Mouse (Mus musculus): Measurements from ENCODE around the gene Dclk1. TPM values are rescaled to one million over a fixed set of nuclear protein-coding genes. Genes with fewer than 3 reads are reported as not detected.

Dclk1 gene
- polyA plus RNA-seq, 1 experiment from 2014 or later = 56.1 TPM

GRCm38 (mm10) chr3:55266091-55266490, 23.9 kb downstream of the Dclk1 start:
- H3K27me3 ChIP-seq = no peaks in the 10 kb centered on the region
- no peaks in the 10 kb centered on the region for H3K36me3 ChIP-seq
- 86% methylated on average over 5 of the region's 5 CpGs for WGBS
- no peak for ATAC-seq (ENCODE audit: insufficient number of reproducible peaks, insufficient read depth, low FRiP score, low TSS enrichment, low read depth)
- H3K4me2 ChIP-seq = no peak overlapping the region
- H3K4me3 ChIP-seq = no peak overlapping the region
- H3K4me1 ChIP-seq = peaks cover 9% of the 10 kb centered on the region
- no peaks in the 10 kb centered on the region for H3K9me3 ChIP-seq
- H3K27ac ChIP-seq = no peak overlapping the region
- H3K9ac ChIP-seq = no peak overlapping the region

- Histone ChIP-seq H3K36me3 (no peaks in the 10 kb centered on the region), H3K4me1 (peaks cover 9% of the 10 kb centered on the region), H3K9ac (no peak overlapping the region), H3K9me3 (no peaks in the 10 kb centered on the region), H3K4me3 (no peak overlapping the region), H3K4me2 (no peak overlapping the region), H3K27me3 (no peaks in the 10 kb centered on the region), H3K27ac (no peak overlapping the region)
- no peak for ATAC-seq (ENCODE audit: insufficient number of reproducible peaks, insufficient read depth, low FRiP score, low TSS enrichment, low read depth)
- 80% methylated on average over 4 of the region's 4 CpGs for WGBS
These were observed 27.6 kb downstream of the Dclk1 start for GRCm38 (mm10) chr3:55269802-55270201.

GRCm38 (mm10) chr3:55270345-55270744, 28.2 kb downstream of the Dclk1 start:
- no peak for ATAC-seq (ENCODE audit: insufficient number of reproducible peaks, insufficient read depth, low FRiP score, low TSS enrichment, low read depth)
- Histone ChIP-seq H3K27ac (no peak overlapping the region), H3K9me3 (no peaks in the 10 kb centered on the region), H3K36me3 (no peaks in the 10 kb centered on the region), H3K4me3 (no peak overlapping the region), H3K4me1 (peaks cover 9% of the 10 kb centered on the region), H3K4me2 (no peak overlapping the region), H3K9ac (no peak overlapping the region), H3K27me3 (no peaks in the 10 kb centered on the region)
- WGBS = 77% methylated on average over 3 of the region's 3 CpGs

- Histone ChIP-seq H3K27me3 (no peaks in the 10 kb centered on the region), H3K4me1 (peaks cover 9% of the 10 kb centered on the region), H3K27ac (no peak overlapping the region), H3K36me3 (no peaks in the 10 kb centered on the region), H3K9ac (no peak overlapping the region), H3K9me3 (no peaks in the 10 kb centered on the region), H3K4me2 (no peak overlapping the region), H3K4me3 (no peak overlapping the region)
- 70% methylated on average over 5 of the region's 5 CpGs for WGBS
- ATAC-seq (ENCODE audit: insufficient number of reproducible peaks, insufficient read depth, low FRiP score, low TSS enrichment, low read depth) = no peak
These were observed 28.8 kb downstream of the Dclk1 start for GRCm38 (mm10) chr3:55270920-55271319.

GRCm38 (mm10) chr3:55272536-55272935, 30.4 kb downstream of the Dclk1 start:
- no peak overlapping the region for H3K4me2 ChIP-seq
- 88% methylated on average over 6 of the region's 6 CpGs for WGBS

GRCm38 (mm10) chr3:55276446-55276845, 34.3 kb downstream of the Dclk1 start:
- Histone ChIP-seq H3K9ac (no peak overlapping the region), H3K9me3 (no peaks in the 10 kb centered on the region), H3K4me2 (no peak overlapping the region), H3K4me1 (peaks cover 13% of the 10 kb centered on the region), H3K27ac (no peak overlapping the region), H3K27me3 (no peaks in the 10 kb centered on the region), H3K36me3 (no peaks in the 10 kb centered on the region), H3K4me3 (no peak overlapping the region)
- 92% methylated on average over 3 of the region's 3 CpGs for WGBS
- no peak for ATAC-seq (ENCODE audit: insufficient number of reproducible peaks, insufficient read depth, low FRiP score, low TSS enrichment, low read depth)

More at GRCm38 (mm10) chr3:55272536-55272935, 30.4 kb downstream of the Dclk1 start:
- Histone ChIP-seq H3K9ac (no peak overlapping the region), H3K4me3 (no peak overlapping the region), H3K4me1 (peaks cover 9% of the 10 kb centered on the region), H3K27ac (no peak overlapping the region), H3K36me3 (no peaks in the 10 kb centered on the region), H3K27me3 (no peaks in the 10 kb centered on the region), H3K9me3 (no peaks in the 10 kb centered on the region)
- no peak for ATAC-seq (ENCODE audit: insufficient number of reproducible peaks, insufficient read depth, low FRiP score, low TSS enrichment, low read depth)

- 80% methylated on average over 1 of the region's 1 CpGs for WGBS
- Histone ChIP-seq H3K4me2 (no peak overlapping the region), H3K27me3 (no peaks in the 10 kb centered on the region), H3K27ac (no peak overlapping the region), H3K36me3 (no peaks in the 10 kb centered on the region), H3K4me3 (no peak overlapping the region), H3K4me1 (peaks cover 13% of the 10 kb centered on the region), H3K9me3 (no peaks in the 10 kb centered on the region), H3K9ac (no peak overlapping the region)
- no peak for ATAC-seq (ENCODE audit: insufficient number of reproducible peaks, insufficient read depth, low FRiP score, low TSS enrichment, low read depth)
These were observed 34.7 kb downstream of the Dclk1 start for GRCm38 (mm10) chr3:55276851-55277250.

- Histone ChIP-seq H3K9ac (no peak overlapping the region), H3K4me2 (no peak overlapping the region), H3K4me3 (no peak overlapping the region), H3K36me3 (no peaks in the 10 kb centered on the region), H3K27ac (no peak overlapping the region), H3K9me3 (no peaks in the 10 kb centered on the region), H3K4me1 (peaks cover 13% of the 10 kb centered on the region), H3K27me3 (no peaks in the 10 kb centered on the region)
- ATAC-seq (ENCODE audit: insufficient number of reproducible peaks, insufficient read depth, low FRiP score, low TSS enrichment, low read depth) = no peak
- 78% methylated on average over 1 of the region's 1 CpGs for WGBS
These were observed 35.7 kb downstream of the Dclk1 start for GRCm38 (mm10) chr3:55277829-55278228.

- WGBS = 40% methylated on average over 4 of the region's 4 CpGs
- H3K4me1 ChIP-seq = peaks cover 19% of the 10 kb centered on the region
- H3K27me3 ChIP-seq = no peaks in the 10 kb centered on the region
- no peak overlapping the region for H3K4me2 ChIP-seq
- no peaks in the 10 kb centered on the region for H3K9me3 ChIP-seq
- 0 out of 2 replicates have a peak overlapping the region, but pooled peaks have one; percentile 4 for H3K27ac ChIP-seq
- ATAC-seq (ENCODE audit: insufficient number of reproducible peaks, insufficient read depth, low FRiP score, low TSS enrichment, low read depth) = no peak
- H3K36me3 ChIP-seq = no peaks in the 10 kb centered on the region
- H3K9ac ChIP-seq = no peak overlapping the region
- H3K4me3 ChIP-seq = no peak overlapping the region
These were observed 37.8 kb downstream of the Dclk1 start for GRCm38 (mm10) chr3:55279923-55280322.

- Histone ChIP-seq H3K27ac (0 out of 2 replicates have a peak overlapping the region, but pooled peaks have one; percentile 4), H3K4me2 (no peak overlapping the region), H3K4me3 (no peak overlapping the region), H3K4me1 (peaks cover 19% of the 10 kb centered on the region), H3K9ac (no peak overlapping the region), H3K27me3 (no peaks in the 10 kb centered on the region), H3K9me3 (no peaks in the 10 kb centered on the region), H3K36me3 (no peaks in the 10 kb centered on the region)
- no peak for ATAC-seq (ENCODE audit: insufficient number of reproducible peaks, insufficient read depth, low FRiP score, low TSS enrichment, low read depth)
These were observed 38.3 kb downstream of the Dclk1 start for GRCm38 (mm10) chr3:55280471-55280870.

- Histone ChIP-seq H3K4me2 (no peak overlapping the region), H3K9ac (no peak overlapping the region), H3K4me1 (peaks cover 19% of the 10 kb centered on the region), H3K27ac (no peak overlapping the region), H3K4me3 (no peak overlapping the region), H3K27me3 (no peaks in the 10 kb centered on the region), H3K9me3 (no peaks in the 10 kb centered on the region), H3K36me3 (no peaks in the 10 kb centered on the region)
- 58% methylated on average over 3 of the region's 3 CpGs for WGBS
- no peak for ATAC-seq (ENCODE audit: insufficient number of reproducible peaks, insufficient read depth, low FRiP score, low TSS enrichment, low read depth)
These were observed 42.1 kb downstream of the Dclk1 start for GRCm38 (mm10) chr3:55284215-55284614.

- ATAC-seq (ENCODE audit: insufficient number of reproducible peaks, insufficient read depth, low FRiP score, low TSS enrichment, low read depth) = no peak
- H3K9me3 ChIP-seq = no peaks in the 10 kb centered on the region
- H3K4me2 ChIP-seq = no peak overlapping the region
- no peaks in the 10 kb centered on the region for H3K36me3 ChIP-seq
- WGBS = 57% methylated on average over 4 of the region's 4 CpGs
- H3K27ac ChIP-seq = no peak overlapping the region
- no peak overlapping the region for H3K9ac ChIP-seq
- peaks cover 6% of the 10 kb centered on the region; the same call in 1 of the 2 replicates for H3K4me1 ChIP-seq
- H3K4me3 ChIP-seq = no peak overlapping the region
- H3K27me3 ChIP-seq = no peaks in the 10 kb centered on the region
These were observed 46.6 kb downstream of the Dclk1 start for GRCm38 (mm10) chr3:55288726-55289125.

GRCm38 (mm10) chr3:55291964-55292363, 49.8 kb downstream of the Dclk1 start:
- Histone ChIP-seq H3K9me3 (no peaks in the 10 kb centered on the region), H3K4me3 (no peak overlapping the region), H3K27me3 (no peaks in the 10 kb centered on the region), H3K4me2 (no peak overlapping the region), H3K9ac (no peak overlapping the region), H3K27ac (no peak overlapping the region), H3K4me1 (no peaks in the 10 kb centered on the region), H3K36me3 (no peaks in the 10 kb centered on the region)
- 79% methylated on average over 4 of the region's 4 CpGs for WGBS
- no peak for ATAC-seq (ENCODE audit: insufficient number of reproducible peaks, insufficient read depth, low FRiP score, low TSS enrichment, low read depth)

Data from embryonic facial prominence, embryonic 13.5 days (tissue).